Mouse (Mus musculus): ENCODE results near the gene Kmt2e.

The Kmt2e gene

DNA sequence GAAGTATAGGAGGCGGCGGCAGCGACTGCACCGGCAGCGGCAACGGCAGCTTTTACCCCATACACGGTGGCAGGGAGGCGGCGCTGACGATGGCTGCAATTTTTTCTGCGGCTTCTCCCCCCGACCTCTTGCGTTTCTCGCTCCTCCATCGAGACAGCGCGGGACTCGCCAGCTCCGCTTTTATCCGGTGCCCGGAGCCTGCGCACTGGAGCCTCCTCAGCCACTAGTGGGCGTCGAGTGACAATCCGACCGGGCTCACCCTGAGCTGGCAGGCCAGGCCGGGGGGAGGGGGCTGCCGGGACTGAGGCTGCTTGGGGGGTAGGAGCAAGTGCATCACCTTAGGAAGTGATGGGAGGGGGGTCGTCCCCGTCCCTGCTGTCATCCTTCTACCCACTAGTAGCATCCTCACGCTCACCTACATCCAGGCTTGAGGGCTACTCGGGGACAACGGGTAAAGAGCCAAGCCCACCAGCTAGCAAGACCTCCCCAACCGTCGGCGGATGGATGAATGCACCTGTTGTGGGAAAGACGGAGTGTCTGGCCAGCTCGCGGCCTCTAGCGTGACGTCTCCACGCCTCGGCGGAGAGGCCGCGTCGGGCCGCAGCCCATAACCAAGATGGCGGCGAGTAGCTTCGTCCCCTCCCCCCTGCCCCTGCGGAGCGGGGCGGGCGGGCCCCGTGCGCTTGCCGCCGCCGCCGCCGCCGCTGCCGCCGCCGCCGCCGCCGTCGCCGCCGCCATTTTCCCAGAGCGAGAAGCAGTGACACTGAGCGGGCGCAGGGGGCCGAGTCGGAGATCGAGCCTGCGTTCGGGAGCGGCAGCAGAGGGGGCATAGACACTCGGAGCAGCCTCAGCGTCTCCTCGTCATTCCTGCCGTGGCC is at the start of gene Kmt2e:
Kmt2e (plus strand) TSS at position 722 of the 878 bp plus-strand sequence.
- DNase-seq: peak; percentile 88 to 92

DNA sequence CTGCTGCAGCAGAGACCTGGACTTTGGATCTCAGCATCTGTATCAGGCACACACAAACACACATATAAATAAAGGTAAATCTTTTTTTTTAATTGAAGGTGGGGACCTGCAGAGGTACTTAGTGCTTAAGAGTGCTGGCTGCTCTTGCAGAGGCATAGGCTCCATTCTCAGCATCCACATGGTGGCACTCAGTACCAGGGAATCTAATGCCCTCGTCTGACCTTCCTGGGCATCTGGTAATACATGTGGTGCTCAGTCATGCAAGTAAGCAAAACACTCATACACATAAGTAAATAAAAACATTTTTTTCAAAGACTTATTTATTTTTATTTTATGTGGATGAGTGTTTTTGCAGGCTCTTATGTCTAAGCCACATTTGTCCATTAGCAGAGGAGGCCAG is 49.1 kb upstream of the Kmt2e start:
- peak; percentile 48 to 58 for DNase-seq

DNA sequence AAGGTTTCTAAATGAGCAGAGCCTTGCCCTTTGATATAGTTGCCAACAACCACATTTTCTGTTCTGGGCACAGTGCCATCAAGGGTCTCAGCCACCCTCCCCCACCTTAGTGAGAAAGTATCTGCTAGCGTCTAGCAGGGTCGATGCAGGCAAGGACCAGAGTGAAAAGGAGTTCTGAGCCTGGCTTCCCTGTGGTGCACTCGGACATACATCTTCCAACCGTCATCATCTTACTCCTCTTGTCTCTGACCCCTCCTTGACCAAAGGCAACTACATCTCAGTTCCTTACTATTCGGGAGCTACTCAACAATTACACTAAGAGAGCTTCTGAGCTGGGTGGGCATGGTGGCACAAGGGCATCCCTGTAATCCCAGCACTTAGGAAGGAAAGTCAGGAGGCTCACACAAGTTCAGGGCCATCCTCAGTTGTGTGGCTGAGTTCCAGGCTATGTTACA is 48.5 kb upstream of the Kmt2e start:
- no peak for DNase-seq

GRCm38 (mm10) chr5:23386562-23387312 is 47.5 kb upstream of the Kmt2e start:
- DNase-seq: peak; percentile 80 to 90

DNA sequence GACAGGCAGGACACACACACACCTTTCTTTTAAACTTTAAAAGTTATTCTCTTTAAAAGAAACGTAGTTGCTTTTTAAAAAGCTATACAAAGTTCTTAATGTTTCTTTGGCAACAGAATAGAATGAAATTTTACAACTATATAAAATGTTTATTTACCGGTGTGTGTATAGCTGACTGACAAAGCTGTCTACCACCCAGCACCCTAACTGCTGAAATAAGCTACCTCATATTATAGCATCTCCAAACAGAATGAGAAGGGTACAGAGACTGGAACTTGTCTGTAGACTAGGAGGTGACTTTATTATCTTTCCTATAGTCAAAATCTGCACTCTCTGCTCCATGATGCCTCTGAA is 47.0 kb upstream of the Kmt2e start:
- DNase-seq: no peak

DNA sequence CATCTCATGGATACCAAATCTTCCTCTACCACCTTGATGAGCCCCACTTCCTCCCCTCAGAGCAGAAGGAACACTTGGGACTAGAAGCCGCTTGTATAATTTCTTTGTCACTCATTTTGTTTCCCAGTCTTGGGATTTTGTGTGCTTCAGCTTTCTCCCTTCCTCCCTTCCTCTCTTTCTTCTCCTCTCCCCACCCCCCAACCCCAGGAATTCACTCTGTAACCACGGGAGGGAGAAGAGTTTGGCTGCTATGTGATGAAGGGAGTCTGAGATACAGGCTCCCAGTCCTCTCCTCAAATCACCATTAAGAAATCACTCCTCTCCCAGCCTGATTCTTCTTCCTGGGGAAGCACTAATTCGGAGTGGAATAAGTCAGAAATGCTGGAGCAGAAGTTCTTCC is 46.1 kb upstream of the Kmt2e start:
- DNase-seq: no peak

- no peak for DNase-seq
These were observed 44.5 kb upstream of the Kmt2e start for GRCm38 (mm10) chr5:23389601-23390305.

- no peak for DNase-seq
These were observed 42.5 kb upstream of the Kmt2e start for GRCm38 (mm10) chr5:23391714-23392113.

DNA sequence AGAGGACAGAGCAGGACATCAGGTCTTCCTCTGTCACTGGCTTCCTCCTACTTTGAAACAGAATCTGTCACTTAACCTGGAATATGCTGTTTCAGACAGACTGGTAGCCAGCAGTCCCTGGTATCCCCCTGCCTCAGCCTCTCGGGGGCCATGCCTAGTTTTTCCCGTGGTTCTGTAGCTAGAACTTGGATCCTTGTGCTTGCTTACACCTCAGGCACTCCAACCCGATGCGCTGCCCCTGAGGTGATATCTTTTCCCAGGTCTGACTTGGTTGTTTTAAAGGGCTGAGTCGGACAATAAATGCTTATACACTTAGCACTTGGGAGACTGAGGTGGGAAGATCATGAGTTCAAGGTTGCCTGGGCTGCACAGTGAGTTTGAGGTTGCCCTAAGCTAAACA is 40.4 kb upstream of the Kmt2e start:
- no peak for DNase-seq

DNA sequence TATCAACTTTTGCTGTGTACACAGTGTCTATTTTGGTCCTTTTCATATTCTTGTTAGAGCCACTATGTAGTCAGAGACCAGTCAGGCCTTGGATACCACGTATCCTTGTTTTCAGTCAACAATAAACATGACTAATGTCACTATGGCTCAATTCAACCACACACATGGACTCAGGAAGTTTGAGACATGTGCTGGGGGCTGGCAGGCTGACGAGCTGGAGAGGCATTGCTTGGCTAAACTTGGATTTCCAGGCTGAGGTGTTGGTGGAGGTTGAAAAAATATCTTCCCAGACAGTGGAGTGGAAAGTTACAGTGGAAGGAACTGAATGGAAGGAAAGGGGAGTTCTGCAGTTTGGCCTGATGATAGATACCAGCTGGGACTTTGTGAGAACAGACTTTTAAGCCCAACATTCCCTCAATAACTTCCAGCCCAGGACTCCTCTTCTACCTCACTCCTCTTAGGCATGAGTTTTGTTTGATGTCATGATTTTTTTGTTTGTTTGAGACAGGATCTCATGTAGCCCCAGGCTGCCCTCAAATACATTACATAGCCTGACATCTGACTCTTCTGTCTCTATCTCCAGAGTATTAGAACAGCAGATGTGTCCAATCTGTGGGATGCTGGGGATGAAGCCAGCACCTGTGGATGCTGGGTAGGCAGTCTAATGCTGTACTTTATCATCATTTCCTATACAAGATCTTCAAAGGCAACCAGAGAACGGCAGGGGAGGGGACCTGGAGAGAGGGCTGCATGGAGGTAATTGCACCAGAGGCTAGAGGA is 39.7 kb upstream of the Kmt2e start:
- DNase-seq: no peak

GRCm38 (mm10) chr5:23395721-23396120 is 38.5 kb upstream of the Kmt2e start:
- no peak for DNase-seq

GRCm38 (mm10) chr5:23396756-23397155 is 37.5 kb upstream of the Kmt2e start:
- DNase-seq: peak; percentile 56 to 65

DNA sequence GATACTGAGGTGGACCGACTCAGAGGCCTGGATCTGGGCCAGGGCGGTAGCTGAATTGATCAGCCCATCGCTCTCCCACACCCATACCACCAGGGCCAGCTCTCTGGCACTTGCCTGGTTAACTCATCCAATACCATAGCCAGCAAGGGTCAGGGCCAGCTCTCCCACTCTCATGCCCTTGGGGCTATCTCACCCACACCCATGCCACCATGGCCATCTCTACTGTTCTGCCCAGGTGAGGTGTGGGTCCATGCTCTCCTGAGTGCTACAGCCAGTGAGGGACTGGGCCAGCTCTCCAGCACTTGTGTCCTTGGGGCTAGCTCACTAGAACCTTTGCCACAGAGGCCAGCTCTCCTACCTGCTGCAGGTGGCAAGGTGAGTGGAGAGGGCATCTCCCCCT is 34.1 kb upstream of the Kmt2e start:
- no peak for DNase-seq

GRCm38 (mm10) chr5:23400868-23401267 is 33.4 kb upstream of the Kmt2e start:
- DNase-seq: no peak

DNA sequence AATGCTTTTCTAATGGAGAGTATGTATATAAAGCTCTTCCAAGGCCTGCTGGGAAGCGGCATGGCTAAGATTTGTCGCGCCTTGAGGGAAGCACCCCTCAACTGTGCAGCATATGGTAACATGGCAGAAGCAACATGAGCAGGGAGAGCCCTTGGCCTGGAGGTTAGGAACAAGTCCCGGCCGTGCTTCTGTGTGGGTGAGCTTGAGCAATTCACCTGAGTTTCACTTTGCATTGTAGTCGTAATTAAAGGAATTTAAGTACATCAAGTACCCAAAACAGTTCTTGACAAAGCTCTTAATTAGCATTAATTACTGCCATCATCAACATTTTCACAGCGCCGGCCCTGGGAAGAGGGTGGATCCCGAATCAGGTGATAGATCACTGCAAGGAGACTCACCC is 32.9 kb upstream of the Kmt2e start:
- no peak for DNase-seq

DNA sequence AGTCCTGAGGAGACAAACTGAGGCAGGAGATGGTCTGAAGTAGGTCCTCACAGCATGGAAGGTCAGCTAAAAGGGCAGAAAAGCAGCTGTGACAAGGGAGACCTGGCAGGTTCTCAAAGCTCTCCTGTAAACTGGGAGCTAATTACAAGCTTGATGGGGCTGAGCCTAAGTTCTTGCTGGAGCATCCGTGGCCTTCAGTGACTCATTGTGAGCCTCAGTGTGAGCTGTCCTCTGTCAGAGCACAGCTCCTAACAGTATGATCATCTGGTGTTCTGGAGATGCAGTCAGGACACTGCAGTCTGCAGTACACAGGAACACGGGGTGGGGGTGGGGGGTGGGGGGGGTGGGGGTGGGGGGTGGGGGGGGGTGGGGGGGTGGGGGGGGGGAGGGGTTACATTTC is 32.2 kb upstream of the Kmt2e start:
- DNase-seq: no peak

DNA sequence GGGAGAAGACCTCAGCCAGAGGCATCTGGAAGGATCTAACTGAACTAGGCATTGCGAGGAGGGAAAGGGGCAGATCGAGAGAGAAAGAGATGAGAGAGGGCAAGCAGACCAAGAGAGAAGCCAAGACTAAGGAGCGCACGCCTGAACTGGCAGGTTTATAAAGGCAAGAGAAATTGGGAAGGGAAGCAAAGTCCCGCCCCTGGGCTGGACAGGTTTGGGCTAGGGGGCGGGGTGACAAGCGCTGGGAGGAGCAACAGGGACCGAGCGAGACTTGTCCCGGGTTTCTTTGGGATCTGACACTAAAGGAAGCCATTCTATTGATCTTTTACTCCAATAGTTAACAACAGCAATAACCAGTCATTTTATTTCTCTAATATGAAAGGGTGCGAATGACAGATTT is 31.1 kb upstream of the Kmt2e start:
- no peak for DNase-seq

- DNase-seq: no peak
These were observed 28.4 kb upstream of the Kmt2e start for GRCm38 (mm10) chr5:23405666-23406404.

- DNase-seq: no peak
These were observed 27.9 kb upstream of the Kmt2e start for GRCm38 (mm10) chr5:23406405-23406745.

GRCm38 (mm10) chr5:23408106-23408505 is 26.1 kb upstream of the Kmt2e start:
- peak in 1 of 2 experiments; percentile 23 for DNase-seq

DNA sequence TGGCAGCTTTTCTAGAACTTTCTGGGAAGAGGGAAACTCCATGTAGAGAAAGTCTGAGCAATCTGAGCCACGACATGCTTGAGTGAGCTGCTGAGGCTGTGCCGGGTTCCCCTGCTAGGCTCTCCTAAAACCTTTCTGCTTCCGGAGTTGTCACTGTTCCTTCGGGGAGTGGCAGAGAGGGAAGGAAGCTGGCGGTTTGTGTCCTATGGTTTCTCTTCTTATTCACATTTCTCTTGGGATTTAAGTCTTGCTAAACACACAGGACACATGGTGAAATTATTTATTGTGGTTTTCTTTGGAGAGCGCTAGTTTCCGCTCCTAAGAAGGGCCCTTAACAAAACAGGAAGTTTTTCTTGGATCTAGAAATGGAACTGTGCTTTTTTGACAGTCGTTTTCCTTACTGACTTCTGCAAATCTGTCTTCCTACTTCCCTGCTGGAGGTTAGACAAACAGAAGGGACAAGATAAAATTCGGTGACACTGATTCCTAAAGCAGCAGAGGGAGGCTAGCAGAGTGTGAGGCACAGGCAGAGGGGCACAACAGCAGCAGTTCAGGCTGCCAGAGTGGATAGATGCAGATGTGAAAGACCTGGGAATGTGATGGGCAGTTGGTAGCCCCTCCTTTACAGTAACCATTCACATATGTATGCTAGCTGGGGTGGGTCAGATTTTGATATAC is 24.1 kb upstream of the Kmt2e start:
- DNase-seq: peak; percentile 58 to 71

Measured in kidney, adult 8-10 months (tissue).